Comparison of ENCODE assay signal across 8 mouse cellular contexts in the genomic region with DNA sequence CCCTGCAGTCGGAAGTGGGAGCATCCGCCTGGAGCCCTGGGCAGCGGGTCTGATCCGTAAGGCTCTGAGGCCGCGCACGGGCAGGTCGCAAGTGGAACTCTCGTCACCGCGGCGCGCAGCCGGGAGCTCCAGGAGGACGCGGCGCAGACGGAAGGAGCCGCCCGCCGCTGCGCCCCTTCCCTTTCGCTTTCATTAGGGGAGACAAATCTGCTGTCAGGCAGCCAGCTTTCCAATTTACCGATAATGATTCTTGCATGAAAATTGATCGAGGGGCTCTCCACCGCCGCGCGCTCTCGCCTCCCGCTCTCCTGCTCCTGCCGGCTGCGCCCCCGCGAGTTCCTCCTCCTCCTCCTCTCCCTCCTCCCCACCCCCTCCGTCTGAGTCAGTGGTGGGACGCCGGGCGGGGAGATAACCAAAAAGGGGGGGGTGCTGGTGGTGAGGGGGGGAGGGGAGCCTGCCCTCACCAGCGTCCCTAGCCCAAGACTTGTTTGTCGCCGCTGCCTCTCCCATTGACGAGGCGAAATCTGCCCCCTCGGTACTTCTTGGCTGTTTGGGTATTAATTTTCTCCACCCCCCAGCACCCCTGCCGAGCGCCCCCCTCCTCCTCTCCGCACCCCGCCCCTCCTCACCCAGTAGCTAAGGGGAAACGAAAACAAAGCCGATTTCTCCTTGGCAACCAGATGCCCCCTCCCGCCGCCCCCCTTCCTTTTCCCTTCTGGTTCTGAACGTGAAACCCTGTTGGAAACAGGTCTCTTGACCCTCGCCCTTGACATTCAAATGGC.
DNase-seq lines count a peak whose midpoint lies in the region; ATAC-seq and TF ChIP-seq lines count a peak whose summit lies in the region.

No protein-coding gene starts in this region.

- no peak for TF ChIP-seq POLR2A in spleen, adult 2 months (IDR thresholded peaks at IDR 0.05; ENCODE audit: low read depth, low read length)

- peak overlapping the region; percentile 96 for H3K27ac ChIP-seq in intestine, embryonic 15.5 days
- H3K27ac ChIP-seq in limb, embryonic 12.5 days = peak overlapping the region; percentile 76; the same call in 1 of the 2 replicates
- H3K27ac ChIP-seq in midbrain, embryonic 11.5 days (ENCODE audit: low read depth, low read length) = peak overlapping the region; percentile 100
- H3K27ac ChIP-seq in spleen, adult 2 months (ENCODE audit: insufficient read depth, low read length) = peak overlapping the region; percentile 96

- H3K9ac ChIP-seq in intestine, embryonic 15.5 days = peak overlapping the region; percentile 83
- peak overlapping the region; percentile 61 for H3K9ac ChIP-seq in limb, embryonic 12.5 days (replicated peaks)
- H3K9ac ChIP-seq in midbrain, embryonic 11.5 days (ENCODE audit: low read length) = peak overlapping the region; percentile 98

- H3K4me1 ChIP-seq in intestine, embryonic 15.5 days (replicated peaks) = peaks cover 73% of the 10 kb centered on the region
- peaks cover 86% of the 10 kb centered on the region for H3K4me1 ChIP-seq in limb, embryonic 12.5 days (replicated peaks)
- peaks cover 64% of the 10 kb centered on the region for H3K4me1 ChIP-seq in midbrain, embryonic 11.5 days (ENCODE audit: control insufficient read depth, insufficient read depth, low read length)
- peaks cover 35% of the 10 kb centered on the region for H3K4me1 ChIP-seq in spleen, adult 2 months (ENCODE audit: control insufficient read depth, insufficient read depth, insufficient read length)

- H3K9me3 ChIP-seq in intestine, embryonic 15.5 days = no peaks in the 10 kb centered on the region
- no peaks in the 10 kb centered on the region for H3K9me3 ChIP-seq in limb, embryonic 12.5 days
- no peaks in the 10 kb centered on the region for H3K9me3 ChIP-seq in midbrain, embryonic 11.5 days (ENCODE audit: control insufficient read depth, low read length)

- peak; percentile 14 for ATAC-seq in intestine, embryonic 15.5 days
- ATAC-seq in limb, embryonic 12.5 days (ENCODE audit: insufficient number of reproducible peaks, insufficient read depth, low FRiP score, low TSS enrichment, low read depth) = no peak
- peak; percentile 61 for ATAC-seq in midbrain, embryonic 11.5 days (ENCODE audit: low FRiP score)

- under 1% methylated on average over 52 of the region's 55 CpGs for WGBS in intestine, embryonic 15.5 days
- 1% methylated on average over 51 of the region's 55 CpGs for WGBS in limb, embryonic 12.5 days
- under 1% methylated on average over 52 of the region's 55 CpGs for WGBS in midbrain, embryonic 11.5 days
- under 1% methylated on average over 50 of the region's 55 CpGs for WGBS in spleen, adult 2 months

- H3K27me3 ChIP-seq in intestine, embryonic 15.5 days (replicated peaks) = no peaks in the 10 kb centered on the region; the same call in 1 of the 2 replicates
- peaks cover 90% of the 10 kb centered on the region for H3K27me3 ChIP-seq in limb, embryonic 12.5 days
- H3K27me3 ChIP-seq in midbrain, embryonic 11.5 days (ENCODE audit: control insufficient read depth, insufficient read depth, low read length) = peaks cover 22% of the 10 kb centered on the region
- no peaks in the 10 kb centered on the region for H3K27me3 ChIP-seq in spleen, adult 2 months (ENCODE audit: control insufficient read depth, insufficient read depth, low read length)

- TF ChIP-seq CTCF in spleen, adult 2 months (IDR thresholded peaks at IDR 0.05; ENCODE audit: extremely low read depth, insufficient read depth, insufficient read length, insufficient replicate concordance) = no peak

- peak overlapping the region; percentile 78 for H3K4me3 ChIP-seq in intestine, embryonic 15.5 days (replicated peaks)
- peak overlapping the region; percentile 73 for H3K4me3 ChIP-seq in limb, embryonic 12.5 days (replicated peaks)
- H3K4me3 ChIP-seq in midbrain, embryonic 11.5 days (ENCODE audit: low read depth, low read length) = peak overlapping the region; percentile 85
- H3K4me3 ChIP-seq in spleen, adult 2 months (ENCODE audit: extremely low read depth, insufficient read depth, insufficient read length) = peak overlapping the region; percentile 92

- peak; percentile 59 for DNase-seq in ovary, postnatal 36 days (ENCODE audit: low spot score)
- no peak for DNase-seq in ovary, postnatal 14 days (ENCODE audit: low spot score)
- peak; percentile 69 to 71 for DNase-seq in cerebellum, postnatal 36 days
- peak; percentile 63 for DNase-seq in gastrocnemius, postnatal 10 days
- DNase-seq in midbrain, embryonic 11.5 days (ENCODE audit: low spot score, missing footprints) = peak; percentile 98
- peak; percentile 50 to 58 for DNase-seq in spleen, adult 2 months (ENCODE audit: low read depth in 1 of 2, low spot score in 2 of 2)

- peak overlapping the region; percentile 98 for H3K4me2 ChIP-seq in intestine, embryonic 15.5 days (replicated peaks)
- H3K4me2 ChIP-seq in limb, embryonic 12.5 days = peak overlapping the region; percentile 99
- H3K4me2 ChIP-seq in midbrain, embryonic 11.5 days = peak overlapping the region; percentile 96

- no peaks in the 10 kb centered on the region for H3K36me3 ChIP-seq in intestine, embryonic 15.5 days
- no peaks in the 10 kb centered on the region for H3K36me3 ChIP-seq in limb, embryonic 12.5 days
- no peaks in the 10 kb centered on the region for H3K36me3 ChIP-seq in midbrain, embryonic 11.5 days (ENCODE audit: control insufficient read depth, insufficient read depth, low read length)
- H3K36me3 ChIP-seq in spleen, adult 2 months (ENCODE audit: control insufficient read depth, insufficient read depth, low read length) = no peaks in the 10 kb centered on the region
